Mouse (Mus musculus): ENCODE measurements at regions not wholly inside any gene's neighbourhood (a gene's known extent, or its start where the extent isn't known, plus 50 kb on each side); places are given as distances from the start of the nearest gene placed in this dataset.

DNA sequence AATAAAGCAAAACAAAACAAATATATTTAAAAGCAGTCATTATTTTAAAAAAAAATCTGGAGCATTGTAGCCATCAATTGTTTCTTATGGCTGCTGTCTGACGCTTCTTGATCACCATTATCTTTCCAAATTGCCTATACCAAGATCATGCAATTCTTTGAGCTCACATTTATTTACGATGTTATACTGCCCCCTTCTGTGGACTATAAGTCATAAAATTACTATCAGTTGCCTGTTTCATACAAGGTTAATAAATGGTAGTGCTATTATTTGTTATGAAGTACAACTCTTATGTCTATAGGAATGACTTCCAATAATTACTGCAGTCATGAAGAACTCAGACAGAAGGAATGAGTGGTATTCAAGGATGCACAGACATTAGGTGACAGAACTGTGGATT, 57.3 kb upstream of the Eda2r start:
- no peak for DNase-seq (ENCODE audit: low spot score)

- DNase-seq (ENCODE audit: low spot score): peak; percentile 23
Measured at GRCm38 (mm10) chrX:97431391-97431803, 54.4 kb upstream of the Eda2r start.

Data from lung, postnatal 25 days (tissue).